Mouse (Mus musculus) Muller cell, postnatal 12 days (primary cell): ENCODE results near the gene Cir1.

Source experiments
- DNase-seq: peaks from one replicate; pipeline ENCODE4 v3.0.0-alpha.2; 2015; ENCODE audit errors: inconsistent ontology term

The Cir1 gene

DNA sequence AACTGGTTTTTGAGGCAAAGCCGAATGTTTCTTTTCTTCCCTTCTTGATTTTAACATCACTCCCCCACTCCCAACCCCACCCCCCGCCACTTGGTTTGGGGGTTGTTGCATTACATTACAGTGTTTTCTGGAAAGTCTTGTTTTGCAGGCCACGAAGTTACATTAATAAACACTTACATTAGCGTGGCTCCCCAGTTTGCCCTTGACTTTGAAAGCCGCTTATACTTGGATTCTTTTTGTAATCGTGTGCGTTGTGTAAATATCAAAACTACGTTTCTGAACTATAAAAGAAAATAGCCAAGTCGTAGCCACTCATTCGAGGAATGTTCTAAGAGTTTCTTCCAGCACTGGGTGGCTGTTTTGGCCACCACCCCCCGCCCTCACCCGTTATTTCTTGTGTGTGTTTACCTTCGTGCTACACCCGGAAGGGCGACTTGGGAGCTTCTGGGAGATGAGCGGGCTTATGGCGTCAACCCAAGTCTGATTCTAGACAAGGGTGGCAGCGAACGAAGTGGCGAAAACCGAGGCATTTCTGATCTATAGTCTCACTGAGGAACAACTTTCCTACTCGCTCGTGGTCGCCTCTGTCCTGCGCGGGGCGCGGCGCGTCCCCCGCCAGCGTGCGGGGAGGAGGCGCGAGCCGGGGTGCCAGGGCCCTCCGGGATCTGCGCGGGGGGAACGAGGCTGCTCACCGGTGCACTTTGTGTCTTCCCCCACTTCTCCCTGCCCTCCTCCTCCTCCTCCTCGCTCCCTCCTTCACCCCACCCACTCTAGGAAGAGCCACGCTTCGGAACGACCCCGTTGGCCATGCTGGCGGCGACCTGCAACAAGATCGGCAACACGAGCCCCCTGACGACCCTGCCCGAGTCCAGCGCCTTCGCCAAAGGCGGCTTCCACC lies 39.9 kb downstream of the Cir1 start:
- DNase-seq, result no peak

DNA sequence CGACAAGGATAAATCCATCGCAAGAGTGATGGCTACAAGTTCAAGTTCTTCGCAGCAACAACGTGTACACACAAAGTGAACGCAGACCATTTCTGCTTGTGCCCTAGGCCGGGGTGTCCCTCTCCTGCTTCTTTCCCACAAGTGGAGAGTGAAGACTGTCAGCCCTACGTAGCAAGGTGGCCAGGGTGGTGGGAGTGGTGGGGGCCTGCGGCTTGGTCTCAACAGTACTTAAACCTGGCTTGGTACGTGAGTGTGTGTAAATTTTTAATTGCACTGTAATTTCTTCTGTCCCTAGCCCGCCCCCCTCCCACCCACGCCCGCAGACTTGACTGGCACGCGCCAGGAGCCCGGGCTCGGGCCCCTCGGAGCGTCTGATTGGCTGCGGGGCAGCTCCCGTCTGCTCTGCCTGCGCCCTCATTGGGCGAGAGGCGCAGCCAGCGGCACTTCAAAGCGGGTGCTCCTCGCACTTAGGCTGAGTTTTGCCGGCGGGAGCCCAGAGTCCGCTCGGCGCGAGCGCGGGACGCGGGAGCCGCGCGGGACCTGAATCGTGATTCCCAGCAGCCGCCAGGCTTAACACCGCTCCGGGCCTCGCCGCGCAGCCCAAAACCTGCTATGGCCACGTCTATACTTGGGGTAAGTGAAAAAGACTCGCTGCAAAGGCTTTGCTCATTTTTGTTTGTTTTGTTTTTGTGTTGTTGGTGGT lies 40.9 kb downstream of the Cir1 start, which contains the start of gene Sp9:
Gene Sp9 (plus strand): TSS at position 467 of the 703 bp plus-strand sequence.
- no peak for DNase-seq

DNA sequence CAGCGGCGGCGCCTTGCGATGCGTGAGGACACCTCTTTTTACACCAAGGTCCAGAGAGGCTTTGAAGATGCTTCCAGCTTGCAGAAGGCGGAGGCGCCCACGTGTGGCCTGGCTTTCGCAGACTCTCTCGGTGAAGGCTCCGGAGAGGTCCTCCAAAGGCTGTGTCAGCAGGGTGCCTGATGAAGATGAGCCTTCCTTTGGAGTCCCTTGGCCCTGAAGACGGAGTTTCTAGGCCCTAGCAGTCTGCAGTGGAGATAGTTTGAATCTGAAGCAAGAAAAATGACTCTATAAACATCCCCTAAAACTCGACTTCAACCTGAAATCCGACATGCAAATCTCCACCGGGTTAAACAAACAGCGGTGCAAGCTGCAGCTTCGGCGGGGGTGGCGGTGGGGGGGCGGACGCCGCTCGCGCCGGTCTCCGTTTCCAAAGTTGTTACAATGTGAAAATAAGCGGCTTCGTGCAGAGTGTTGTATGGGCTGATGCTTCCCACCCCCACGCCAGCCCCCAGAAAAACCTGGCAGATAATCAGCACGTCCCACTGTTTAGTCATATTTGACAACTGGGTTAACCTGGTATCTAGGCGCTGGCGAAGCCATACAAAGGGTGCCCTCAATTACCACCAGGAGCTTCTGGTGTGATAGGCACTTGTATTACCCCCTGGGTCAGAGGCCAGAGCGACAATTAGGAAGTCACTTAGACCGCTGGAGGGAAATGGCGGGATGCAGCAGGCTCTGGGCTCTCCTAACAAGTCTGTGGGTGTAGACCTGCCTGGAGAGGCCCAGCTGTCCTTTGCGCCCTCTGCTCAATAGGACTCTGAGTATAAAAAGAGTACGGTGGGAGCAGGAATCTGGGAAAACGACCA lies 41.7 kb downstream of the Cir1 start:
- DNase-seq, result no peak

- no peak for DNase-seq
These were observed 42.4 kb downstream of the Cir1 start for GRCm38 (mm10) chr2:73270071-73270592.

DNA sequence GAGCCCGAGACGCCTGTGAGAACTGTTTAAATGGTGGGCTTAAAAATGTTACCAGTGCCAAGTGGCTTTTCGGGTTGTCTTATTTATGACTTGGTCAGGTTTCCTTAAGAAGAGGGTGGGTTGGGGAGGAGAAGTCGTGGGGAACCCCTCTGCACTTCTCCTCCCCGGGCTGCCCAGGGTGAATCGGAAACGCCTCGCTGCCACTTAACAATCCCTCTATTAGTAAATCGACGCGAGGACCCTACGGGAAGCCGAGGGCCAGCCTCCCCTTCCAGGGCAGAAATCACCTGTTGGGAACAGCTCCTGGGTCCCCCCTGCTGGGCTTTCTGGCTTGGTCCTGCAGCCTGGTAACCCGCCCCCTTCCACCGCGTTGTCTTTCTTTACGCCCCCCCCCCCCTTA lies 42.8 kb downstream of the Cir1 start:
- no peak for DNase-seq

- DNase-seq, result no peak
These were observed 43.6 kb downstream of the Cir1 start for GRCm38 (mm10) chr2:73268836-73269395.

- no peak for DNase-seq
These were observed 44.2 kb downstream of the Cir1 start for GRCm38 (mm10) chr2:73268281-73268680.

- DNase-seq, result no peak
These were observed 44.7 kb downstream of the Cir1 start for GRCm38 (mm10) chr2:73267818-73268217.

GRCm38 (mm10) chr2:73267231-73267630 lies 45.3 kb downstream of the Cir1 start:
- DNase-seq, result no peak

DNA sequence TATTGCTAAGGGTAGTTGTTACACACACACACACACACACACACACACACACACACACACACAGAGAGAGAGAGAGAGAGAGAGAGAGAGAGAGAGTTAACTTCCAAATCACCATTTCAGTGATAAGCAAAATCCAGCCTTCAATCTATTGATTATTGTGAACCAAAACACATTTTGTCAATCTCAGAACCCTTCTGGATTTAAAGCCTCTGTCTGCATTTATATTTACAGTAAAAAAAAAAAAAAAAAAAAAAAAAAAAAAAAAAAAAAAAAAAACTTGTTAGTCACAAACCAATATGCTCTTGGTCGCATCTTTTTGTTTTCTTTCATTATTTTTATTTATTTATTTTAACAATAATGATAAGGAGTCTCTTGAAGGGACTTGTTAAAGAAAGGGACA lies 45.9 kb downstream of the Cir1 start:
- DNase-seq, result no peak

GRCm38 (mm10) chr2:73266011-73266410 lies 46.5 kb downstream of the Cir1 start:
- DNase-seq, result no peak

- DNase-seq, result no peak
These were observed 47.8 kb downstream of the Cir1 start for GRCm38 (mm10) chr2:73264611-73265195.

DNA sequence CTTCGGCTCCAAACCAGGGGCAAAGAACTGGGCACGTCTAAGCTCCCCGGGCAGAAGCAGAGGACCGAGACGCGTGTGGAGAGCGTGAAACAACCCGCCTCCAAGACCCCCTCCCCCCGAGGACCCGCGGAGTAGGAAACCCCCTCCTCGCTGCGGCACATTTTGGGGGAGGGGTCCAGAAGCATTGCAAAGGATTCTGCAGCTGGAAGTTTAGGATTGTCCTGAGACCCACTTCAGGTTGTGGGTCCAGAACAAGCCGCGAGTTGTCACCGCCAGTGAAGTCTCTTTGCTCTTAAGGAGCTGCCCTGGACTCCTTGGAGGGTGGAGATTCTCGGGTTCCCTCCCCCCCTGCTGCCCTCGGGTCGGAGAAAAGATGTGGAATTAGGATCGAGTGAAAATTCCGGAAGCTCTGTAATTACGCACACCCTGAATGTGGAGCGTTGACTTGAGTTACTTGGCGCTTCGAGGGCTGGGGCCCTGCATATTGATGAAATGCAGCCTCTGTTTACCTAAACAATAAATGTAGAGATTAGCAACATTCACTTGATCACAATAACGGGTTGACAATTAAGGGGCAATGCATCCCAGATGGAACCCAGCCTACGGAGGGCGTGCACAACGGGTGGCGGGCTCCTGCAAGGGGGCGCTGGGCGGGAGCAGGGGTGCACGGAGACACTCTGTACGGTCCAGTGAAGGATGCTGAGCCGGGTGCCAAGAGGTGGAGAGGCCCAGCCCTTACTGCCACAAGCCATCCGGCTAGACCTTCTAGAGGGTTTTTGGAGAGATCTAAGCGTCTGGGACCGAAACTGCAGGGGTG lies 48.5 kb downstream of the Cir1 start:
- no peak for DNase-seq

DNA sequence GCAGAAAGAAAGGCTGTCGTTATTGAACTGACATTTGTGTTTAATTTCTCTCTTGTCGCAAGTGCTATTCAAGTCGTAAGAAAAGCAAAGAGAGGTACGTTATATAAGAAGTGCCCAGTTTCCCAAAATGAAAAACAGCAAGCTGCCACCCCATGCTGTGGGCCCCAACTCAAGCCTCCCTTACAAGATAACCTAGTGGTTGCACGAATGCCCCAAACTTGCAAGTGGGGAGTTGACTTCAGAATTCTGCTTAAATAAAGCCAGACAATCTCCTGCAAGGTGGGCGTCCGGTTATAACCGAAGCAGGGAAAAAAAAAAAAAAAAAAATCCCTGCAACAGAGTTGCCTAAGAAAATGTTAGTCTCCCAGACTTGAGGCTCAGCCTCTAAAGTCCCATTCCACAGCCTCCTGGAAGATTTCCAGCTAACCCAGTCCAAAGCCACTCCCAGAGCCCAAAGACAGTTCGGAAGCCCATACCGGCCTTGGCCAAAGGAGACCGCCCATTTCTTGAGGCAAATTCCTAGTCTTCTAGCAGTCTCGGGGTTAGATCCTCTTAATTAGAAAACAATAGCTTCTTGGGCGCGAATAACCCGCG lies 49.2 kb downstream of the Cir1 start:
- DNase-seq, result no peak

GRCm38 (mm10) chr2:73248701-73249100 lies 63.8 kb downstream of the Cir1 start:
- DNase-seq, result no peak

DNA sequence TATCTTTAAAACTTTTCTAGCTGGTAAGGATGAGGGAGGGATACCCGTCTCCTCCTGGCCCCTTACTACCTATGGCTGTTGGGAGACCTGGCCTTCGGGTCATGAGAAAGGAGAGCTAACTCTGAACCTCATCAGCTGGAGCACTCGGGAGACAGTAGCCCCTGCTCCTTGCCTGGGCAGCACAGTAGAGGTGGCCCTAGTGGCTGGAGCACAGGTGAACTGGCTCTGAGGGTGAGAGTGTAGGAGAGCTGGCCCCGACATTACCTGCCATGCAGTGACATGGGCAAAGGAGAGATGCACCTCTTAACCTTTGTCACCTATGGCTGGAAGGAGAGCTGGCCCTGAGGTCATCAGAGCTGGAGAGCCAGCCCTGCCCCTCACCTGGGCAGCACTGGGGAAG lies 71.2 kb downstream of the Cir1 start:
- DNase-seq, result no peak
